Mouse (Mus musculus) liver, embryonic 11.5 days (tissue): Measurements from ENCODE around the gene Prrx1. TPM values are rescaled to one million over a fixed set of nuclear protein-coding genes. Genes with fewer than 3 reads are reported as not detected.

Experiments
- ATAC-seq: fragments of 200-750 bp; cut with Nextera tagmentation; replicated peaks from 2 replicates; pipeline ENCODE4 v1.8.0; 2017; ENCODE audit warnings: moderate number of reproducible peaks, mild to moderate bottlenecking, moderate TSS enrichment, moderate library complexity; ENCODE audit not compliant: low FRiP score
- DNase-seq: peaks from one replicate; pipeline ENCODE4 v3.0.0-alpha.2; 2017; ENCODE audit warnings: low spot score
- H3K27ac ChIP-seq: fragments of 300-500 bp; sonication (generic); 2 replicates; pipeline ENCODE4 v1.5.1; 2014; ENCODE audit warnings: mild to moderate bottlenecking, low read depth, low read length, control low read depth
- H3K27me3 ChIP-seq: fragments of 300-500 bp; sonication (generic); replicated peaks from 2 replicates; pipeline ENCODE4 v1.6.1; 2014; ENCODE audit warnings: low read length, mixed read lengths; ENCODE audit not compliant: control insufficient read depth, insufficient read depth
- H3K36me3 ChIP-seq: fragments of 300-500 bp; sonication (generic); 2 replicates; pipeline ENCODE4 v1.6.1; 2014; ENCODE audit warnings: mild to moderate bottlenecking, low read length, moderate library complexity, mixed read lengths; ENCODE audit not compliant: control insufficient read depth, insufficient read depth
- H3K4me1 ChIP-seq: fragments of 300-500 bp; sonication (generic); replicated peaks from 2 replicates; pipeline ENCODE4 v1.6.1; 2014; ENCODE audit warnings: low read length, mixed read lengths; ENCODE audit not compliant: control insufficient read depth, insufficient read depth
- H3K4me2 ChIP-seq: fragments of 300-500 bp; sonication (generic); 2 replicates; pipeline ENCODE4 v1.6.1; 2014; ENCODE audit warnings: mild to moderate bottlenecking, control low read depth, moderate library complexity
- H3K4me3 ChIP-seq: fragments of 300-500 bp; sonication (generic); 2 replicates; pipeline ENCODE4 v1.5.1; 2014; ENCODE audit warnings: low read depth, low read length, control low read depth
- H3K9ac ChIP-seq: fragments of 300-500 bp; sonication (generic); 2 replicates; pipeline ENCODE4 v1.6.1; 2014; ENCODE audit warnings: low read depth, low read length, control low read depth
- H3K9me3 ChIP-seq: fragments of 300-500 bp; sonication (generic); 2 replicates; pipeline ENCODE4 v1.6.1; 2016; ENCODE audit warnings: low read length, inconsistent platforms, mixed read lengths; ENCODE audit not compliant: control insufficient read depth
- WGBS: fragments of 180-500 bp; shearing (Covaris S2); extraction: QIAGEN DNeasy Blood & Tissue Kit; methylation state at CpG from one replicate; pipeline ENCODE4 v1.1.7; 2014; 5-methylcytosine and 5-hydroxymethylcytosine counted together
- polyA plus RNA-seq: library from polyadenylated mRNA; unstranded; fragments of >200 nt; fragmentation: Nextera tagmentation; extraction: Ambion mirVana; gene quantifications from 2 replicates; pipeline ENCODE4 v1.2.1, GENCODE M21; 2014

Prrx1 gene
- polyA plus RNA-seq, 1 experiment from 2014 or later = 3.3 TPM

GRCm38 (mm10) chr1:163316920-163317319, 3.4 kb upstream of the Prrx1 start:
- Histone ChIP-seq H3K36me3 (no peaks in the 10 kb centered on the region), H3K27me3 (peaks cover 38% of the 10 kb centered on the region), H3K9ac (no peak overlapping the region), H3K27ac (no peak overlapping the region), H3K4me1 (no peaks in the 10 kb centered on the region; the same call in 1 of the 2 replicates), H3K4me2 (no peak overlapping the region), H3K9me3 (no peaks in the 10 kb centered on the region), H3K4me3 (no peak overlapping the region)
- WGBS = 4% methylated on average over 1 of the region's 1 CpGs
- ATAC-seq = no peak
- DNase-seq = no peak

GRCm38 (mm10) chr1:163314829-163315301, 1.4 kb upstream of the Prrx1 start:
- Histone ChIP-seq H3K9me3 (no peaks in the 10 kb centered on the region), H3K27ac (no peak overlapping the region), H3K36me3 (no peaks in the 10 kb centered on the region), H3K9ac (no peak overlapping the region), H3K27me3 (peaks cover 59% of the 10 kb centered on the region), H3K4me1 (no peaks in the 10 kb centered on the region; the same call in 1 of the 2 replicates), H3K4me2 (peak overlapping the region; percentile 69), H3K4me3 (peak overlapping the region; percentile 10; the same call in 1 of the 2 replicates)
- DNase-seq (no peak), ATAC-seq (no peak)
- WGBS = 3% methylated on average over 23 of the region's 23 CpGs

GRCm38 (mm10) chr1:163313921-163314725, 613 bp upstream of the Prrx1 start:
- DNase-seq = no peak
- WGBS = 1% methylated on average over 21 of the region's 21 CpGs

GRCm38 (mm10) chr1:163311861-163312811, 1.4 kb downstream of the Prrx1 start:
- no peak overlapping the region for H3K9ac ChIP-seq
- 2% methylated on average over 59 of the region's 59 CpGs for WGBS
- peak overlapping the region; percentile 48 for H3K4me3 ChIP-seq
- H3K36me3 ChIP-seq = no peaks in the 10 kb centered on the region
- ATAC-seq (0 out of 2 replicates have a peak, but pooled peaks have one; percentile 34), DNase-seq (peak; percentile 54)
- no peaks in the 10 kb centered on the region for H3K9me3 ChIP-seq
- H3K4me2 ChIP-seq = peak overlapping the region; percentile 69
- H3K27ac ChIP-seq = no peak overlapping the region; the same call in 1 of the 2 replicates
- H3K4me1 ChIP-seq = no peaks in the 10 kb centered on the region; the same call in 1 of the 2 replicates
- H3K27me3 ChIP-seq = peaks cover 82% of the 10 kb centered on the region

More at GRCm38 (mm10) chr1:163313921-163314725, 613 bp upstream of the Prrx1 start:
- H3K4me1 ChIP-seq = no peaks in the 10 kb centered on the region; the same call in 1 of the 2 replicates
- no peak overlapping the region for H3K27ac ChIP-seq
- H3K36me3 ChIP-seq = no peaks in the 10 kb centered on the region
- H3K4me2 ChIP-seq = peak overlapping the region; percentile 69
- H3K9me3 ChIP-seq = no peaks in the 10 kb centered on the region
- H3K9ac ChIP-seq = no peak overlapping the region
- H3K27me3 ChIP-seq = peaks cover 66% of the 10 kb centered on the region
- 0 out of 2 replicates have a peak, but pooled peaks have one; percentile 40 for ATAC-seq
- H3K4me3 ChIP-seq = peak overlapping the region; percentile 48

GRCm38 (mm10) chr1:163311006-163311836, 2.3 kb downstream of the Prrx1 start:
- Histone ChIP-seq H3K4me2 (peak overlapping the region; percentile 69), H3K9ac (no peak overlapping the region), H3K4me3 (peak overlapping the region; percentile 48), H3K27me3 (peaks cover 82% of the 10 kb centered on the region), H3K4me1 (no peaks in the 10 kb centered on the region; the same call in 1 of the 2 replicates), H3K9me3 (no peaks in the 10 kb centered on the region), H3K36me3 (no peaks in the 10 kb centered on the region), H3K27ac (no peak overlapping the region)
- ATAC-seq = no peak
- no peak for DNase-seq
- WGBS = 11% methylated on average over 13 of the region's 13 CpGs

GRCm38 (mm10) chr1:163310023-163310754, 3.3 kb downstream of the Prrx1 start:
- Histone ChIP-seq H3K4me1 (no peaks in the 10 kb centered on the region; the same call in 1 of the 2 replicates), H3K36me3 (no peaks in the 10 kb centered on the region), H3K27ac (no peak overlapping the region), H3K27me3 (peaks cover 72% of the 10 kb centered on the region), H3K4me3 (no peak overlapping the region), H3K4me2 (no peak overlapping the region), H3K9ac (no peak overlapping the region), H3K9me3 (no peaks in the 10 kb centered on the region)
- DNase-seq (no peak), ATAC-seq (no peak)
- WGBS = 18% methylated on average over 8 of the region's 8 CpGs

GRCm38 (mm10) chr1:163309466-163309865, 4.0 kb downstream of the Prrx1 start:
- H3K27me3 ChIP-seq = peaks cover 65% of the 10 kb centered on the region
- DNase-seq = no peak

More at GRCm38 (mm10) chr1:163309466-163309865, 4.0 kb downstream of the Prrx1 start:
- Histone ChIP-seq H3K4me3 (no peak overlapping the region), H3K36me3 (no peaks in the 10 kb centered on the region), H3K4me2 (no peak overlapping the region; the same call in 1 of the 2 replicates), H3K27ac (no peak overlapping the region), H3K4me1 (no peaks in the 10 kb centered on the region; the same call in 1 of the 2 replicates), H3K9me3 (no peaks in the 10 kb centered on the region), H3K9ac (no peak overlapping the region)
- WGBS = 8% methylated on average over 2 of the region's 2 CpGs
- ATAC-seq = no peak
